Mouse (Mus musculus) bone marrow, adult 2 months (tissue): ENCODE measurements around the gene Vwa1. TPM values are rescaled to one million over a fixed set of nuclear protein-coding genes. Genes with fewer than 3 reads are reported as not detected.
"Not testable (repeated sequence)": the region's sequence is repeated elsewhere in the genome, so short reads cannot be mapped to it uniquely, and the experiment has no call there.

Source experiments
- H3K27ac ChIP-seq: fragments of 200-500 bp; 2 replicates; pipeline ENCODE4 v1.5.1; 2012; ENCODE audit warnings: low read depth, mild to moderate bottlenecking, control low read depth, inconsistent platforms, low read length; ENCODE audit not compliant: control insufficient read depth, poor library complexity, insufficient read depth
- H3K4me1 ChIP-seq: fragments of 200-500 bp; 2 replicates; pipeline ENCODE4 v1.6.1; 2011; ENCODE audit warnings: low read length; ENCODE audit not compliant: control insufficient read depth, insufficient read depth
- H3K4me3 ChIP-seq: fragments of 200-500 bp; replicated peaks from 2 replicates; pipeline ENCODE3; 2011; ENCODE audit warnings: mild to moderate bottlenecking, low read depth, low read length, control low read depth; ENCODE audit not compliant: control insufficient read depth
- CTCF ChIP-seq: fragments of 200-500 bp; IDR thresholded peaks from 2 replicates; pipeline ENCODE4 v1.5.1; 2011; ENCODE audit warnings: low read length, control low read depth; ENCODE audit not compliant: control insufficient read depth, insufficient read depth
- POLR2A ChIP-seq: fragments of 200-500 bp; IDR thresholded peaks from 2 replicates; pipeline ENCODE4 v1.6.1; 2011; ENCODE audit warnings: low read depth, mild to moderate bottlenecking, control low read depth, low read length, borderline replicate concordance; ENCODE audit not compliant: control insufficient read depth
- WGBS: fragments of 180-500 bp; shearing (Covaris S2); methylation state at CpG from one replicate; pipeline ENCODE4 v1.1.7; 2018; 5-methylcytosine and 5-hydroxymethylcytosine counted together
- polyA plus RNA-seq: library from polyadenylated mRNA; stranded (reverse); fragments of >200 nt; gene quantifications from 2 replicates; pipeline ENCODE4 v1.2.4, GENCODE M21; 2011; ENCODE audit warnings: low replicate concordance; ENCODE audit not compliant: missing spikeins, insufficient read depth, insufficient read length

The Vwa1 gene
- polyA plus RNA-seq, 1 experiment: 0.97 TPM

DNA sequence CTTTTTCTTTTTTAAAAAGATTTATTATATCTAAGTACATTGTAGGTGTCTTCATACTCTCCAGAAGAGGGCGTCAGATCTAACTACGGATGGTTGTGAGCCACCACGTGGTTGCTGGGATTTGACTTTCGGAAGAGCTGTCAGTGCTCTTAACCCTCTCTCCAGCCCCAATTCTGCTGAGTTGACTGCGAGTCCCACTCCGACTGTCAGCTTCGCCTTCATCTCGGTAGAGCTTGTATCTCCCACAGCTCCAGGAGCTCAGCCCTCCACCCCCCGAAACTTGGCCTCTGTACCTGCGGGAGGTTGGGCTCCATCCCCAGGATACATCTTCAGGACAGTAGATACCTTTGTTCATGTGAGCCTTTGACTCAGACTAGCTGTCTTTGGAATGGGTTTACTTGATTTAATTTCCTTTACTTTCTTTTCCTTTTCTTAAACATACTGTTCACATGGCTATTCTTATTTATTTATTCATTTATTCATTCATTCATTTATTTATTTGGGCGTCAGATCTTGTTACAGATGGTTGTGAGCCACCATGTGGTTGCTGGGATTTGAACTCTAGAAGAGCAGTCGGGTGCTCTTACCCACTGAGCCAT is 28.3 kb upstream of the Vwa1 start, which contains the start of gene Mrpl20:
Mrpl20 (plus strand) TSS at position 138 of the 599 bp plus-strand sequence.
- Histone ChIP-seq H3K4me3 (peak within 1 kb of the TSS; percentile 97), H3K27ac (peak within 1 kb of the TSS; percentile 88), H3K4me1 (peaks cover 3% of the 10 kb centered on the region; the same call in 1 of the 2 replicates)
- WGBS: 9% methylated on average over 12 of the region's 12 CpGs
- TF ChIP-seq POLR2A (no peak), CTCF (no peak)

DNA sequence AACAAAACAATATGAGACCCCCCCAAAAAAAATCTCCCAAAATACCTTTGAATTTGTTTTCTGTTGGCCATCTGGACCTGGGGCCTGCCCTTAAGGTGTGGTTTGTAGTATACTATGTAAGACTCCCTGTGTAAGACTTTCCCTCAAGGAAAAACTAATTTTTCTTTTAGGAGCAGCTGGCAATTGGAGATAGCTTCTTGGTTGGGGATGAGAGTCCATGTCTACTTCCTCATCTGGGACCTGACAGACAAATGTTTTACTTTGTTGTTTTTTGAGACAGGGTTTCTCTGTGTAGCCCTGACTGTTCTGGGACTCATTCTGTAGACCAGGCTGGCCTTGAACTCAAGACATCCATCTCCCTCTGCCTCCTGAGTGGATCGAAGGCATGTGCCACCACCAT is 27.6 kb upstream of the Vwa1 start:
- Histone ChIP-seq H3K4me3 (no peak overlapping the region), H3K27ac (no peak overlapping the region), H3K4me1 (peaks cover 3% of the 10 kb centered on the region; the same call in 1 of the 2 replicates)
- WGBS: 88% methylated on average over 1 of the region's 1 CpGs
- no peak for TF ChIP-seq POLR2A
- no peak for TF ChIP-seq CTCF

- H3K4me3 ChIP-seq: no peak overlapping the region
- WGBS: 78% methylated on average over 2 of the region's 2 CpGs
- no peaks in the 10 kb centered on the region for H3K4me1 ChIP-seq
- TF ChIP-seq POLR2A (no peak), CTCF (no peak)
- no peak overlapping the region for H3K27ac ChIP-seq
Observed at GRCm38 (mm10) chr4:155793730-155794129, 19.2 kb upstream of the Vwa1 start.

DNA sequence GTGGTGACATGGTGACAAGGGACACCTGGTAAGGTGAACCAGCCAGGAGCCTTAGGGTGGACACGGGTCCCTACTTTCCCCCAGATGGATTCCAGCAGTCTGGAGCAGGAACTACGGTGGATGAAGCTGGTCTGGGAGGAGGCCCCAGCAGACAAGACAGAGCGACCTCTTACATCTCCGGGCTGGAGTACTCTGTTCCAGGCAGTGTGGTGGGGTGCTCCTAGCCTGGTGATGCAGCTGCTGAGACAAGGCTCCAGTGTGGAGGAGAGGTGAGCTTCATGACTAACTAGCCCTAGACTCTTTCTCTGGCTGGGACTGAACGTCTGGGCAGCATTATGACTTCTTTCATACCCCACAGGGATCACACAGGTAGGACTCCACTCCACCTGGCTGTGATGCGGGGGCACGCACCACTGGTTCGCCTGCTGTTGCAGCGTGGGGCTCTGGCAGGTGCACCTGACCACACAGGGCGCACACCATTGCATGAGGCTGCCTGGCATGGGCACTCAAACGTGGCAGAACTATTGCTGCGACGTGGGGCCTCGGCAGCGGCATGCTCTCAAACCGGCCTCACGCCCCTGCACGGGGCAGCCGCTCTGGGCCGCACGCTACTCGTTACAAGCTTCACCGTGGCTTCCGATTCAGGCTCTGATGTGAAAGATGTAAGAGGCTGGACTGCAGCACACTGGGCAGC is 16.9 kb upstream of the Vwa1 start:
- Histone ChIP-seq H3K27ac (no peak overlapping the region), H3K4me1 (no peaks in the 10 kb centered on the region), H3K4me3 (no peak overlapping the region)
- TF ChIP-seq CTCF: no peak
- no peak for TF ChIP-seq POLR2A
- WGBS: 85% methylated on average over 24 of the region's 24 CpGs

GRCm38 (mm10) chr4:155790650-155791161 is 16.2 kb upstream of the Vwa1 start:
- no peak overlapping the region for H3K27ac ChIP-seq
- H3K4me1 ChIP-seq: no peaks in the 10 kb centered on the region
- TF ChIP-seq POLR2A: no peak
- TF ChIP-seq CTCF: no peak
- no peak overlapping the region for H3K4me3 ChIP-seq
- 74% methylated on average over 3 of the region's 3 CpGs for WGBS

- Histone ChIP-seq H3K27ac (no peak within 1 kb of the TSS), H3K4me3 (no peak within 1 kb of the TSS), H3K4me1 (no peaks in the 10 kb centered on the region)
- WGBS: 86% methylated on average over 3 of the region's 3 CpGs
- no peak for TF ChIP-seq POLR2A
- TF ChIP-seq CTCF: no peak
Observed at GRCm38 (mm10) chr4:155790021-155790489, 15.6 kb upstream of the Vwa1 start, which contains the start of gene Ankrd65. Ankrd65 (plus strand) TSS chr4:155790439.

DNA sequence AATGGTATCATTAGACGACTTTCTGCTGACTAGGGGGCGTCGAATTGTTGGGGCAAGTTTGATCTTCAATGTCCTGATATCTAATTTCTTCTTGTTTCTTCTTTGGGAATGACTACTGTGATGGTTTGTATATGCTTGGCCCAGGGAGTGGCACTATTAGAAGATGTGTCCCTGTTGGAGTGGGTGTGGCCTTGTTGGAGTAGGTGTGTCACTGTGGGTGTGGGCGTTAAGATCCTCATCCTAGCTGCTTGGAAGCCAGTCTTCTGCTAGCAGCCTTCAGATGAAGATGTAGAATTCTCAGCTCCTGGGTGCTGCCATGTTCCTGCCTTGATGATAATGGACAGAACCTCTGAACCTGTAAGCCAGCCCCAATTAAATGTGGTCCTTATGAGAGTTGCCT is 14.3 kb upstream of the Vwa1 start:
- WGBS: 74% methylated on average over 4 of the region's 4 CpGs
- H3K27ac ChIP-seq, H3K4me3 ChIP-seq, H3K4me1 ChIP-seq: not testable (repeated sequence)

DNA sequence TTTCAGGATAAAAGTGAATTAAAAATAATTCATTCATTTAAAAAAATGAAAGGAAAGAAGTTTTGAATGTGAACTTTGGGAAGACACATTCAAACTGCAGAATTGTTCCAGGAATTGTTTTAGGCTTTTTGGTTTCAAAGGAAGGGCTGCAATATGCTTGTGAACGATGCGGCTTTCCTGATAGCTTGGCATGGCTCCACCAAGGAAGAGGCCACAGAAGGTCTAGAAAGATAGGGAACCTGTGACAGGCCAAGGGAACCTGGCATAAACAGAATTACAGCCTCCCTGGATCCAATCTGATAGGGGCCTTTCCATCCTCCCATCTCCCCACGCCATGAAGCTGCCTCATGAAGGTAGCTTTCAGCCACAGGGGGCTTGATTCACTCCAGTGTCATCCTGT is 13.8 kb upstream of the Vwa1 start:
- Histone ChIP-seq H3K4me3 (no peak overlapping the region), H3K27ac (peak overlapping the region; percentile 80), H3K4me1 (no peaks in the 10 kb centered on the region)
- 24% methylated on average over 3 of the region's 3 CpGs for WGBS
- TF ChIP-seq CTCF (no peak), POLR2A (no peak)
